Mouse (Mus musculus) cerebellum, adult 18-20 months (tissue): ENCODE measurements at regions not wholly inside any gene's neighbourhood (a gene's known extent, or its start where the extent isn't known, plus 50 kb on each side); places are given as distances from the start of the nearest gene placed in this dataset.
"Not testable (repeated sequence)": the region's sequence is repeated elsewhere in the genome, so short reads cannot be mapped to it uniquely, and the experiment has no call there.

ENCODE experiments used
- DNase-seq, 2 experiments: peaks; one replicate each; pipeline ENCODE4 v3.0.0; 2021

DNA sequence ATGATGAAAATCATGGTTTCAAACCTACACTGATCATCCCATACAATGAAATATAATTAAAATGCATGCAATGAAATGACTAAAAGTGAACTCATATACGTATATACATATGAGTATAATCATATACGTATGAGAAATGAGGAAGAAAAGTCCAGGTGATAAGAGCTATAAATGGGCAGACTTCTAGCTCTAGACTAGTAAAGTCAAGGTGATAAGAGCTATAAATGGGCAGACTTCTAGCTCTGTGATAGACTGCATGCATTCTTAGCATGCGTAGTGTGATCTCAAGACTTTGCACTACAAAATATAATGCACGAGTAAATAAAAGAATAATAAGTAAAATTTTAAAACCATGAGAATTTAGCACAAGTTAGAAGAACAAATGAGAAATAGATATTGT, 606.2 kb upstream of the Gpc5 start:
- DNase-seq, result no peak

- DNase-seq, result not testable (repeated sequence)
Measured at GRCm38 (mm10) chr14:114493371-114493770, 598.6 kb upstream of the Gpc5 start.

DNA sequence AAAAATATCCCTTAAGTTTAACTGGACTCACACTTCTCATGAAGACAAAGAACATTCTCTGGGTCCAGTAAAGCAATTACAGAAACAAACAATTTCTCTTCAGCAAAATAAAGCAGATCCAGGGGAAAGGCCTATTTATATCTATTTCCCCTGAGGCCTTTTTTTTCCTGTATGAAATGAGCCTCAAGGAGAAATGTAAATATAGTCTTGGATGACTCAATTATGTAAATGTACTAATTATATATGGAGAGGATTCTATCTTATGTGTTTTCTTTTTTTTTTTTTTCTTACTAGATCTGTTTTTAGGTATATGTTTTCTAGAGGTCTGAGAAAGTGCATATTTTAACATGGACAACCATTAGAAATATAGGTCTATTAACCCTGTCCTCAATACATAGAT, 587.0 kb upstream of the Gpc5 start:
- DNase-seq, result no peak

GRCm38 (mm10) chr14:114547910-114548680, 543.9 kb upstream of the Gpc5 start:
- DNase-seq, result peak; percentile 9 to 11

GRCm38 (mm10) chr14:114549101-114549500, 542.9 kb upstream of the Gpc5 start:
- DNase-seq, result no peak

- DNase-seq, result no peak
Measured at GRCm38 (mm10) chr14:114566411-114567030, 525.5 kb upstream of the Gpc5 start.

DNA sequence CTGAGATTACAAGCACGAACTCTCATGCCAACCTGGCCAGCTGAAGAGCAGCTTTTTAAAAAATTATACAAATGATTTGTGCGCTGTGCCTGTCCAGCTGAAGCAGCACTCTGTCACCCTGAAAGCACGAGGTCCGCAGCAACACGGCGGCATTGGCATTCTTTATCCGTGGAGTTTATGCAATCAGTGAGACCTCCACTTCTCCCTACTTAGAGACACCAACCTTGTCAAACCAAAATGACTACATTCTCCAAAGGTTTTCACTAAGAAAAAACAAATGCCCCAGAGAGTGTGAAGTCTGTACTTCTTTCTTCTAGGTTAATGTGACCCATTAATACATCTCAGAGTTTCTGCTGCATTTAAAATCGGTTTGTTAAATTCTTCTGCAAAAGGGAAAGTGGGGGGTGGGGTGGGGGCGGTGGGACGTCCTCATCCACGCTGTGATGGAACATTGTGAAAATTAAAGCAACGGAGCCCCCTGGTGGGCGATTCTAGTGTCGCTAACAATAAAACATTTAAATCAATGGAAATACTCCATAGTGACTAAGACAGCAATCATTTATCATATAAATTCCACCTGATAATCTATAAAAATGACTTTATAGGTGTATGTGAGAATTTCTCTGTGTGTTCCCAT, 524.2 kb upstream of the Gpc5 start:
- peak; percentile 9 to 24 for DNase-seq

GRCm38 (mm10) chr14:114587367-114588064, 504.5 kb upstream of the Gpc5 start:
- no peak for DNase-seq

DNA sequence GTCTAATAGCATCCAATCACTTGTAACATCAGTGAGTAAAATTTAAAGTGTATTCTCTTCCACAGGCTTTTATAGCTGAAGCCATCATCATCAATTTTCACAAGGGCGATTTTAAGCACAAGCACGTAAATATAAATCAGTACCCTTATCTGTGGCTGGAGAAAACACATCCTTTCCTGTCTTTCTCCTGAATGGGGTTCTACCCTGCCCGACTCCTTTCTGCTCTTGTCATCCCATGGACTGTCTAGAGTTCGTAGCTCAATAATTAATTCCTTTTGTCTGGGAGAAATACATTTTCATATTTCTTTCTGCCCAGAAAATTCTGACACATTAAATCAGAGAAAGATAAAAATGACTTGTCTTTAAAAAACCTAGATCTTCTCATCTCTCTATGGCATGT, 482.7 kb upstream of the Gpc5 start:
- no peak for DNase-seq

DNA sequence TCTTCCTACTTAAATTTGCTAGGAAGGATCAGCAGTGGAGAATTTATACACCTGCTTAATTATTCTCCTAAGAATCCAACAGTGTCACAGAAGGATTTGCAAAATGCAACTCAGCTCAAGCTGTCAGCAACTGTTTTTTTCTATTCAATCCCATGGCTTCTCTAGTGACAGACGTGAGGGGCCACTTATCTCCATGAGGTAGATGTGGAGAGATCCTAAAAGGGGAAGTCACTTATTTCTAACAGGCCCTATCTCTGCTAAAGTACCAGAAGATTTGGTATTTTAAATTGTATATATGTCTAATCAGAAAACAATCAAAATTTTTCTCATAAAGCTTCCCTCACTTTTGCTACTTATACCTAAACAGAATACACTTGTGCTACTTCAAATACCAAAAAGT, 479.6 kb upstream of the Gpc5 start:
- DNase-seq, result no peak

DNA sequence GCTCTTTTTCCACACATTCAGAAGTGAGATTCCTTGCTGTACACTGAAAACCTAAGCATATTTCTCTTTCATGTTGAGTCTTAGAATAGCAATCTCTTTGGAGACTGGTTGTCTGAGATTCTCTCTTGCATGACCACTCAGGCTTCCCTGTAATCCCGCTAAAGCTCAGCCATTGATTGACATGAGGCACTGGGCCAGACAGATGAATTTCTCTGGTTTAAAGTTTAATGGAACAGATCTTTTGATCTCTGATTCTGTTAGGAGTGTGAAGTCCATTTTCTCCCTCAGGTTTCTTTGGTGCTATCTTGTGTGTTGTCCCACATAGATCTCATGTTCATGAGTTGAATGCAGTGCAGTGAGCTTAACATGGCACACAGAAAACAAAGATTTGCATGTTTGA, 435.4 kb upstream of the Gpc5 start:
- DNase-seq, result no peak

- DNase-seq, result no peak
Measured at GRCm38 (mm10) chr14:114662028-114662427, 430.0 kb upstream of the Gpc5 start.

DNA sequence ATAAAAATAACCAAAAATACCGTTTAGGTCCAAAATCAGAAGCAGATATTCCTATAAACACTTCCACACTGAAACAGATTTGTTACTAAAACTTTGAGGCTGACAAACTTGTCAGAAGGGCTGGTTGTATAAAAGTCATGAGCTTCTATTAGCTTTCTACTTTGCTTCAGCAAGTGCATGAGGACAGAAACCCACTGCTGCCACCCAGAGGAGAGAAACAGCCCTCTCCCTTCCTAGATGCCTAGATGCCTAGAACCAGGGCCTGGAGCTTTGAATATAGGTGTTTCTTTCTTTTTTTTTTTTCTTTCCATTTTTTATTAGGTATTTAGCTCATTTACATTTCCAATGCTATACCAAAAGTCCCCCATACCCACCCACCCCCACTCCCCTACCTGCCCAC, 406.9 kb upstream of the Gpc5 start:
- no peak for DNase-seq

DNA sequence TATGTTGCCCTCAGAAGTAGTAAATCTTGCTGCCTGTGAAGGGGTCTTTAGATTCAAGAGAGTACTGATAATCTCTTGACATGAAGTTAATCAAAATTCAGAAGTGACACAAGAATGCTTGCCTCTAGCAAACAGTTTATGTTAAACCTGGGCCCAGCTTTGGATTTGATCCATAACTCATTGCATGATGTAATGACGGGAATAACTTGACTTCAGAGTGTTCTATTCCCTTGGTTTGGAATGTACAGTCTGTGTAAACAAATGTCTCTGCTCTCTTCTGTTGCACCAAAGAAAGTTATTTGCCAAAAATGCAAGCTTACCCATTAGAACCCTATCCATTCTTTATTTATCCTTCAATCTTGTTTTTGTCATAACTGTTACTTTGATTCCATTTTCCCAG, 397.1 kb upstream of the Gpc5 start:
- DNase-seq, result no peak

GRCm38 (mm10) chr14:114697543-114697942, 394.5 kb upstream of the Gpc5 start:
- no peak for DNase-seq

- DNase-seq, result no peak
Measured at GRCm38 (mm10) chr14:114723080-114723479, 368.9 kb upstream of the Gpc5 start.

DNA sequence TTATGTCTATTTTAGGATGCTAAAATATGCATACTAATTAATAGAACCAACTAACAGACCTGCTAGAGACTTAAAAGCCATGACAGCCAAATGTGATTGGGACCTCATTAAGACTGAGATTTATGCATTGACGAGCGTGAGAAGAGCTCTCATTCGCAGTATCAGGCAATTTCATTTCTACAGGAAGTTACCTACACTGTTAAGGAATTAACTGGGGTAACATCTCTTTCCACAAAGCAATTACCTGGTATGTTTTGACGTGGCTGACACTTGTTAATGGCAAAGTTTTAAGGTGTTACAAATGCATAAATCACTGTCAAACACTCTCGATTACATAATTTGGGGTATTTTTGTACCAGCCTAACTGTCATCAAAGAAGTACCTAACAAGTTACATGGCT, 324.7 kb upstream of the Gpc5 start:
- no peak for DNase-seq

DNA sequence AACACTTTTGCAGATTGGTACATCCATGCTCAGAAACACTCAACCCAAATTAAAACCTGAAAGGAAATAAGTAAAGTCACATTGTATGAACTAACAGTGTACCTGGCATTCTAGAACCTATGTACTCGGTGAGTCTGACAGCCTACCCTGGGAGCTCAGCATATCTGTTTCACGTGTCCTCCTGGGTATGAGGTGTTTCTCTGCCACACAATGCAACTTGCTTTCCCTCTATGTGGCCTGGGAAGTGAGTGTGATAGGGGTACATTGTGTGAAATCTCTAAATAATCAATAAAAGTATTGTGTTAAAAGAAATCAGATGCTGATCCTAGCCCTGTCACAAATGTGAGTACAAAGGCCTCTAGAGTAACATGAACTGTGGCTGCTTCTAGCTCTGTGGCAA, 315.3 kb upstream of the Gpc5 start:
- no peak for DNase-seq

DNA sequence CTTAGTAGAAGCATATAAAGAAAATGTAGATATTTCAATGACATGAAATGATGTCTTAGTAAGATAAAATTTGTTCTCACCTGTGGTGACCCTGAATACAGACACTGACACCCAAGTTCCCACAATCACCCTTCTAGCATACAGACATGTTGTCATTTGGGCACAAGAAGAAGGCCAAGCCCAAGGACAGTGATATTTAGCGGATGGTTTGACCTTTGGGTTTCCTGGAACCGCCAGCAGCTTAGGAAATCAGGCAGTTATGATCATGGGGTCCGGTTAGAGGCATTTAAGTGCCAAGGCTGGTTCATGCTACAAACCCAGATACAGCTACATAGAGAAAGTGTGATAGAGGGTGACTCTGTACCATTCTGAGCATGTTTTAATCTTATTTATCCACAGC, 310.2 kb upstream of the Gpc5 start:
- no peak for DNase-seq

DNA sequence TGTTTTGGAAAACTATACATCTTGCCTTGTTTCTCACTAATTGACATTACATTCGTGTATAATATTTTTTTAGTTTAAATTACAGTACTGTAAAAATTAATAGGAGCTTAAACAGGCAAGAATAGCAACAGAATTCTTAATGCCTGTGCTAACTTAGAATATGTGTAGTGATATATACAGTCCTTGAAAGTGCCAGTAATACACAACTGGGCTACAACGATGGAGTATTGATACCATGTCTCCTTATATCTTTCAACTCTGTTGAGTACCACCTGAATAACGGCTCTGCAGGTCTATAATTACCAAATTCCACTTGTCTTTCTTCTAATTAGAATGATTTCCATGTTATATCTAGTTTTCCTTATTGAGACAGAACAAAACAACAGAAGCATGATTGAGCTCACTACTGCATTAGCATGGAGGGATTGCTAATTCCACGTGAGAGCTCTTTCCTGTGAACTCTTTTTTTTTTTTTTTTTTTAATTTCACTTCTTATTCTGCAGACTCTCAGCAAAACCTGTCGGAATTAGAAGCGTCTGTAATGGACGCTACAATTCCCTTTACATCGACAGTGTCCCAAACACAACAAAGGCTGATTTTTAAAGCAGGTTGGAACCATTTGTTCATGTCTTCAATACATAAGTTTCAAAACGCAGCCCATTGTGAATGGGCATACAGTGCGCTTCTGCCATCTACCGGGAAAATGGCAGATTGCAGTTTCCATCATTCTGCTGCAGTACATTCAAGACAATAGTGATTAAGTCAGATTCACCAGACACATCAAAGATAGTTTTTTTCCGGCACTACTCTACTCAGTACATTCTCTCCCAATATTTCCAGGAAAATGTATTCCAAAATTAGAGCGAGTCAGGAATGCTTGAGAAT, 300.8 kb upstream of the Gpc5 start:
- DNase-seq, result peak; percentile 47 to 67

- DNase-seq, result no peak
Measured at GRCm38 (mm10) chr14:114791831-114792224, 300.2 kb upstream of the Gpc5 start.

- no peak for DNase-seq
Measured at GRCm38 (mm10) chr14:114804643-114805042, 287.4 kb upstream of the Gpc5 start.

- no peak for DNase-seq
Measured at GRCm38 (mm10) chr14:114808621-114809020, 283.4 kb upstream of the Gpc5 start.
